Mouse (Mus musculus) small intestine, adult 2 months (tissue): ENCODE results near the gene Slc35f1.

ENCODE experiments used
- CTCF ChIP-seq: fragments of 200-500 bp; IDR thresholded peaks from 2 replicates; pipeline ENCODE4 v1.5.1; 2012; ENCODE audit warnings: low read depth, mild to moderate bottlenecking, control low read depth, inconsistent platforms, low read length, moderate library complexity, mixed read lengths; ENCODE audit not compliant: insufficient replicate concordance, insufficient read length; ENCODE audit errors: extremely low read depth
- POLR2A ChIP-seq: fragments of 200-500 bp; IDR thresholded peaks from 2 replicates; pipeline ENCODE4 v1.6.1; 2012; ENCODE audit warnings: low read depth, mild to moderate bottlenecking, control low read depth, inconsistent platforms, low read length, moderate library complexity

DNA sequence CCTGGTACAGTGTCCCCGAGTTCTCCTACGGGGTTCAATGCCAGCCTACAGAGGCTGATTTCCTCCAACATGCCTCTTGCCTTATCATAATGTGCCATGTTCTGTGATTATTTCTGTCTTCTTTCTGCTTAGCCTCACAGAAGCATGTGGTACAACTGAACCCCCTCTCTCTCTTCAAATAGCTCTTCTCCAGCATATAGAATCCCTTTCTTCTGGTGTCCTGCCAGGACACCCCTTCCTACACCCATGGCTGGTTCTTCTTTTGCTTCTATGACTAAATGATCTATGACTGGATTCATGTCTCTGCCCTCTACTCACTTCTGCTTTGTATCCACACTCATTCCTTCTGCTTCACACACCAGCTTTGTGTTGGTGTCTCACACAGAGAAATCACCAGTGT is 430.3 kb downstream of the Slc35f1 start:
- TF ChIP-seq CTCF (no peak), POLR2A (no peak)
